Mouse (Mus musculus): Measurements from ENCODE around the gene Cdkal1.

GRCm38 (mm10) chr13:29195722-29196121 is 659.8 kb downstream of the Cdkal1 start:
- no peak for TF ChIP-seq NANOG (IDR thresholded peaks at IDR 0.05; ENCODE audit: borderline replicate concordance, low read length)
- TF ChIP-seq CTCF (conservative IDR thresholded peaks at IDR 0.05; ENCODE audit: low read length) = no peak
- TF ChIP-seq POU5F1 (IDR thresholded peaks at IDR 0.05; ENCODE audit: borderline replicate concordance, low read length) = no peak

All from E14TG2a.4 (cell line).